ENCODE assay signal across 19 mouse cellular contexts in the genomic region with DNA sequence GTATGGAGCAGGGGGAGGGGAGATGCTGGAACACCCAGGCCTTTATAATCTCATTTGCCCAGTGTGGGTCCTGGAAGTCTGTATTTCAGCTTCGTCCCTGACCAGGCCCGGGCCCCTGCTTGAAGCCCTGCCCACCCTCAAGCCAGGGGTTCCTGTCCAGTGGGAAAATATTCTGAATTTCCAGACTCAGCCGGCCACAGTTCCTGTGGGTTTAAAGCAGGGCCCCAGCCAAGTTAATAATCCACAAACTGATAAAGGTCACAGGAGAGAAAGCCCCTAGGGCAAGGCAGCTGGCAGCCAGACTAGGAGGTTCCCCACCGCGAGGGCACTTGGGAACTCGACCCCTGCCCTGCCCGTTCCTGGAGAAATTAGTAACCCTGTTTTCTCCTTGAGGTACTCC. TPM values are rescaled to one million over a fixed set of nuclear protein-coding genes. Genes with fewer than 3 reads are reported as not detected.
DNase-seq lines count a peak whose midpoint lies in the region; ATAC-seq lines count a peak whose summit lies in the region.
"Had no signal": no experiment of that assay in that cellular context is flagged by ENCODE, and none has a peak within 500 bp of the region (broad histone marks: within the 10 kb centered on the region; RNA-seq: fewer than 3 reads in every experiment).

No protein-coding gene starts in this region.

- H3K9me3 ChIP-seq in intestine, embryonic 16.5 days (ENCODE audit: control insufficient read depth, low read length): no peaks in the 10 kb centered on the region
- no peaks in the 10 kb centered on the region for H3K9me3 ChIP-seq in limb, embryonic 10.5 days (replicated peaks)
- H3K9me3 ChIP-seq in stomach, embryonic 15.5 days: no peaks in the 10 kb centered on the region
- H3K9me3 ChIP-seq: neural tube, embryonic 12.5 days had no signal

- DNase-seq in kidney, adult 9 months: peak; percentile 94
- no peak for DNase-seq in limb, embryonic 10.5 days (ENCODE audit: low spot score)
- no peak for DNase-seq in layer of hippocampus, postnatal 10 days (ENCODE audit: low spot score in 2 of 2)
- no peak for DNase-seq in layer of hippocampus, postnatal 14 days (ENCODE audit: low spot score in 2 of 2)
- no peak for DNase-seq in ovary, postnatal 10 days (ENCODE audit: low spot score)
- DNase-seq: cerebellum, adult 11-12 months; gastrocnemius, postnatal 25 days; lung, adult 18-20 months; midbrain, embryonic 14.5 days had no signal

- H3K27me3 ChIP-seq in intestine, embryonic 16.5 days (replicated peaks; ENCODE audit: control insufficient read depth, insufficient read depth, low read length): no peaks in the 10 kb centered on the region
- no peaks in the 10 kb centered on the region for H3K27me3 ChIP-seq in limb, embryonic 10.5 days (ENCODE audit: low read depth, poor library complexity, severe bottlenecking)
- 0 out of 2 replicates have a peak, but pooled peaks cover 3% of the 10 kb centered on the region for H3K27me3 ChIP-seq in stomach, embryonic 15.5 days (replicated peaks)
- H3K27me3 ChIP-seq: neural tube, embryonic 12.5 days had no signal

- H3K4me1 ChIP-seq in intestine, embryonic 16.5 days (ENCODE audit: control insufficient read depth, insufficient read depth, low read length): peaks cover 42% of the 10 kb centered on the region
- peaks cover 29% of the 10 kb centered on the region for H3K4me1 ChIP-seq in limb, embryonic 10.5 days
- peaks cover 8% of the 10 kb centered on the region for H3K4me1 ChIP-seq in stomach, embryonic 15.5 days
- H3K4me1 ChIP-seq: neural tube, embryonic 12.5 days had no signal

- H3K27ac ChIP-seq in intestine, embryonic 16.5 days (ENCODE audit: low read length): peak overlapping the region; percentile 92
- 0 out of 2 replicates have a peak overlapping the region, but pooled peaks have one; percentile 16 for H3K27ac ChIP-seq in limb, embryonic 10.5 days
- H3K27ac ChIP-seq in stomach, embryonic 15.5 days: peak overlapping the region; percentile 78
- H3K27ac ChIP-seq: hindbrain, embryonic 14.5 days; macrophage; neural tube, embryonic 12.5 days had no signal

- 38% methylated on average over 7 of the region's 7 CpGs for WGBS in intestine, embryonic 16.5 days
- 50% methylated on average over 7 of the region's 7 CpGs for WGBS in limb, embryonic 10.5 days
- 56% methylated on average over 7 of the region's 7 CpGs for WGBS in stomach, embryonic 15.5 days

- H3K36me3 ChIP-seq in intestine, embryonic 16.5 days (ENCODE audit: control insufficient read depth, insufficient read depth, low read length): no peaks in the 10 kb centered on the region
- no peaks in the 10 kb centered on the region for H3K36me3 ChIP-seq in limb, embryonic 10.5 days
- no peaks in the 10 kb centered on the region for H3K36me3 ChIP-seq in stomach, embryonic 15.5 days
- H3K36me3 ChIP-seq: neural tube, embryonic 12.5 days had no signal

- peak; percentile 61 for ATAC-seq in intestine, embryonic 16.5 days
- ATAC-seq in stomach, embryonic 15.5 days (ENCODE audit: insufficient read depth, low FRiP score, low read depth): peak; percentile 11; the same call in 1 of the 2 replicates
- ATAC-seq: CD4-positive, CD25-positive, alpha-beta regulatory T cell, adult 4 months; forebrain, embryonic 16.5 days had no signal

- H3K4me3 ChIP-seq in intestine, embryonic 16.5 days (ENCODE audit: low read length): no peak overlapping the region
- H3K4me3 ChIP-seq in limb, embryonic 10.5 days: no peak overlapping the region
- H3K4me3 ChIP-seq in stomach, embryonic 15.5 days (replicated peaks): no peak overlapping the region
- H3K4me3 ChIP-seq: neural tube, embryonic 12.5 days had no signal

- peak overlapping the region; percentile 39 for H3K4me2 ChIP-seq in intestine, embryonic 16.5 days (ENCODE audit: low read depth, low read length)
- no peak overlapping the region for H3K4me2 ChIP-seq in stomach, embryonic 15.5 days
- H3K4me2 ChIP-seq: hindbrain, embryonic 14.5 days; neural tube, embryonic 12.5 days had no signal

- H3K9ac ChIP-seq in intestine, embryonic 16.5 days (ENCODE audit: low read depth, low read length): peak overlapping the region; percentile 35; the same call in 1 of the 2 replicates
- no peak overlapping the region for H3K9ac ChIP-seq in stomach, embryonic 15.5 days
- H3K9ac ChIP-seq: hindbrain, embryonic 14.5 days; neural tube, embryonic 12.5 days had no signal

RNA-seq across cellular contexts. Expression of gene Trim80, which starts 8.7 kb away (rescaled TPM):
- polyA plus RNA-seq in intestine, embryonic 16.5 days (2015; fragmentation: Nextera tagmentation; extraction: Ambion mirVana): 1.1 and 1.4 TPM in 2 replicates
- 0.18 and 0.26 TPM in 2 replicates for polyA plus RNA-seq in limb, embryonic 10.5 days (2016; fragmentation: Nextera tagmentation; extraction: Ambion mirVana)
- polyA plus RNA-seq in stomach, embryonic 15.5 days (2015; fragmentation: Nextera tagmentation; extraction: Ambion mirVana): 0.23 and 0.35 TPM in 2 replicates
- under 1 TPM in 1 of 2 experiments, not detected in 1; 0.18 TPM for total RNA-seq in layer of hippocampus, postnatal 10 days (2021)
- not detected for total RNA-seq in layer of hippocampus, postnatal 14 days (2021)
- total RNA-seq: gastrocnemius, postnatal 25 days; layer of hippocampus, adult 8-10 months; left cerebral cortex, postnatal 14 days had no signal
- polyA plus RNA-seq: CD4-positive, CD25-positive, alpha-beta regulatory T cell, adult 4 months; cortical plate, adult 2 months; forebrain, embryonic 16.5 days; hindbrain, embryonic 14.5 days; macrophage; midbrain, embryonic 14.5 days; neural tube, embryonic 12.5 days had no signal

RNA-seq across cellular contexts. Expression of gene Slc16a5, which starts 13.3 kb away (rescaled TPM):
- 3.0 and 3.1 TPM in 2 replicates for polyA plus RNA-seq in intestine, embryonic 16.5 days (2015; fragmentation: Nextera tagmentation; extraction: Ambion mirVana)
- 0.23 and 0.25 TPM in 2 replicates for polyA plus RNA-seq in limb, embryonic 10.5 days (2016; fragmentation: Nextera tagmentation; extraction: Ambion mirVana)
- 2.3 and 3.1 TPM in 2 replicates for polyA plus RNA-seq in stomach, embryonic 15.5 days (2015; fragmentation: Nextera tagmentation; extraction: Ambion mirVana)
- not detected for total RNA-seq in layer of hippocampus, postnatal 10 days (2021)
- total RNA-seq in layer of hippocampus, postnatal 14 days (2021): not detected
- total RNA-seq: gastrocnemius, postnatal 25 days had no signal
- polyA plus RNA-seq: cortical plate, adult 2 months; forebrain, embryonic 16.5 days; hindbrain, embryonic 14.5 days; macrophage; midbrain, embryonic 14.5 days had no signal

RNA-seq across cellular contexts. Expression of gene Armc7, which starts 26.5 kb away (rescaled TPM):
- 8.0 and 9.2 TPM in 2 replicates for polyA plus RNA-seq in intestine, embryonic 16.5 days (2015; fragmentation: Nextera tagmentation; extraction: Ambion mirVana)
- polyA plus RNA-seq in limb, embryonic 10.5 days (2016; fragmentation: Nextera tagmentation; extraction: Ambion mirVana): 7.0 and 9.9 TPM in 2 replicates
- polyA plus RNA-seq in stomach, embryonic 15.5 days (2015; fragmentation: Nextera tagmentation; extraction: Ambion mirVana): 5.5 and 6.8 TPM in 2 replicates
- 10 to 100 TPM; 10.3 to 11.1 TPM for total RNA-seq in layer of hippocampus, postnatal 10 days (2021)
- 10 to 100 TPM in 1 of 2 experiments, 1 to 10 TPM in 1; 8.7 to 10.6 TPM for total RNA-seq in layer of hippocampus, postnatal 14 days (2021)

RNA-seq across cellular contexts. Expression of gene Kctd2, which starts 29.1 kb away (rescaled TPM):
- 2.8 and 3.5 TPM in 2 replicates for polyA plus RNA-seq in intestine, embryonic 16.5 days (2015; fragmentation: Nextera tagmentation; extraction: Ambion mirVana)
- 13.6 and 18.3 TPM in 2 replicates for polyA plus RNA-seq in limb, embryonic 10.5 days (2016; fragmentation: Nextera tagmentation; extraction: Ambion mirVana)
- 14.6 and 15.6 TPM in 2 replicates for polyA plus RNA-seq in stomach, embryonic 15.5 days (2015; fragmentation: Nextera tagmentation; extraction: Ambion mirVana)
- 10 to 100 TPM; 57.6 to 66.7 TPM for total RNA-seq in layer of hippocampus, postnatal 10 days (2021)
- total RNA-seq in layer of hippocampus, postnatal 14 days (2021): 10 to 100 TPM; 59.0 to 68.3 TPM

RNA-seq across cellular contexts. Expression of gene Atp5h, which starts 29.2 kb away (rescaled TPM):
- 985 and 1,025 TPM in 2 replicates for polyA plus RNA-seq in intestine, embryonic 16.5 days (2015; fragmentation: Nextera tagmentation; extraction: Ambion mirVana)
- 862 and 900 TPM in 2 replicates for polyA plus RNA-seq in limb, embryonic 10.5 days (2016; fragmentation: Nextera tagmentation; extraction: Ambion mirVana)
- polyA plus RNA-seq in stomach, embryonic 15.5 days (2015; fragmentation: Nextera tagmentation; extraction: Ambion mirVana): 824 and 904 TPM in 2 replicates
- total RNA-seq in layer of hippocampus, postnatal 10 days (2021): 100 to 1,000 TPM; 406 to 440 TPM
- total RNA-seq in layer of hippocampus, postnatal 14 days (2021): 100 to 1,000 TPM; 440 to 460 TPM

Comparison
In these comparisons a context has a peak if more than half of its experiments do, and no peak if none do; other contexts are left out.
1. H3K27ac ChIP-seq: peak in every context shown above with its lines; median percentile 92 in intestine, embryonic 16.5 days; 78 in stomach, embryonic 15.5 days; 16 in limb, embryonic 10.5 days.